Mouse (Mus musculus): ENCODE data around the gene Babam2.

Babam2 gene

DNA sequence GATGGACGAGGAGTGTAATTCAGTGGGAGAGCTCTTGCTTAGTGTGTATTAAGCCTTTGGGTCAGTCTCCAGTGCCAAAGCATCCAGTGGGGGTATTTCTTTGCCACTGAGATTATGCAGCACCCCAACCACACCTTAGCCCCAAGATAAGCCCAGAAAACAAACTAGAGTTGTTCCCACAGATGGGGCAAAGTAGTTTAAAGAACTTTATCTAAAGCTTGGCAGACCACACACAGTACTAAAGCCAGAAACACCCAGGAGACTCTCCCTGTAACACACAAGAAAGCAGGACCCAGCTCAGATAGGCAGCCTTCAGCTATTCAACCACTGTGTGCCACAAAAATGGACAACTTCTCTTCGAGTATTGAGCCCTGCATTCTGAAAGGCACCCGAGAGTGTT lies 376.6 kb downstream of the Babam2 start:
- no peak for DNase-seq (ENCODE audit: low read depth, low spot score)

DNA sequence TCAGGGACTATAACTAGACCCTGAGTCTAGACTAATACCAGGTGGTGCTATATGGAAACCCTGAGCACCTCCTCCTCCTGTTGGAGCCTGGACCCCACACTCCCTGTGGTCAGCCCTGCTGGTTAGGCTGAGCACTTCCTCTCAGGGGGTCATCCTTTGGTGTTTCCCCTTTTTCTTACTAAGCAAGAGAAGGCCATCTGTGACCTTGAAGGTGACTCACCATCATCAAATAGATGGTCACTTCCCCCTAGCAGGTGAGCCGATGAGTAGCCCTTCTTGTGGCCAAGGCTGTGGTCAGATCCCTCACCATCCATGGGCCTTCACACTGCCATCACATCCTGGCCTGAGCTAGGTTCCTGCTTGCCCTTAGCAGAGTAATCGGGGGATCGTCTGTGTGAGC lies 379.7 kb downstream of the Babam2 start:
- no peak for DNase-seq (ENCODE audit: low read depth, low spot score)

DNA sequence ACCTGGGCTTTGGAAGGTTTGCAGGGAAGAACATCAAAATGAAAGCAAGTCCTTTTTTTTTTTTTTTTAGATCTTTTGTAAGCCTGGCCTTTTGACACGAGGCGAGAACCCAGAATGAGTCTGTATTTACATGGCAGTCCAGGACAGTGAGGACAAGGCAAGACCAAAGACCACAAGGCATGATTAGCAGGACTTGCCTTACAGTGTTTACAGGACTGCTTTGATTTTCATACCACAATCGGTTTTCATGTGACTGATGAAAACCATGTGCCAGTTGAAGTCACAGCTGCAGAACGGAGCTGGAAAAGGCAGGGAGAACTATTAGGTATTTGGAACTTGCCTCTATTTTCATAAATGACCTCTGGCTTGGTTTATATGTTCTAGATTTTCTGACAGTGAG lies 381.5 kb downstream of the Babam2 start:
- DNase-seq (ENCODE audit: low read depth, low spot score) = no peak

DNA sequence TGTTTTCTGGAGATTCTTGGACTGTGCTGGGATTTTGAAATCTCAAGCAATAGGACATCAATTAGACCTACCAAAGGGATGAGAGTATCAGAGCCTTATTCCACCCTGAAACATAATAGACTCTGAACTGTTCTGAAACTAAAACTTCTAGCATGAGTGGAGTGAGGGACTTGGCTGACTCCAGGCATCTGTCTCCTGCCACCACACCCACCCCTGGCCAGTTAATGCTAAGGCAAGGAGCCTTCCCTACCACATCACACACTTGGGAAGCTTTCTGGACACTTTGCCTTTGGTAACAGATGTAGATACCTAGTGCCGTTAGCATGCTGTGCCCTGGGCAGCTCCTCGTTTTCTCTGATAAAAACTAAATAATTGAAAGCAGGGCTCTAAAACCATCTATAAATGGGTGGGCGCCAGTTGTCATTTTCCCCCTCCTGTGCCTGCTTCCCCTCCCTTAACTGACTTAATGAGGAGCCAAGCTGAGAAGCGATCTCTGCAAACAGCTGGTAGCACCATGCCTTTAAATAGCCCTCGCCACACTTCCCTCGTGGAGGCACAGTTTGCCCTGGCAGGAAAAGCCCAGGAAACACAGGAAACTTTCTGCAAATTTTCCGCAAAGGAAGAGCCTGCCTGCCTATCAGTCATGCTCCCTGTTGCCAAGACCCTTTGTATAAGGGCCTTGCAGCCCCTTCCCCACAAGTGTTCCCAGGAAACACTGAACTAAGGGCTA lies 383.2 kb downstream of the Babam2 start:
- no peak for DNase-seq (ENCODE audit: low read depth, low spot score)

DNA sequence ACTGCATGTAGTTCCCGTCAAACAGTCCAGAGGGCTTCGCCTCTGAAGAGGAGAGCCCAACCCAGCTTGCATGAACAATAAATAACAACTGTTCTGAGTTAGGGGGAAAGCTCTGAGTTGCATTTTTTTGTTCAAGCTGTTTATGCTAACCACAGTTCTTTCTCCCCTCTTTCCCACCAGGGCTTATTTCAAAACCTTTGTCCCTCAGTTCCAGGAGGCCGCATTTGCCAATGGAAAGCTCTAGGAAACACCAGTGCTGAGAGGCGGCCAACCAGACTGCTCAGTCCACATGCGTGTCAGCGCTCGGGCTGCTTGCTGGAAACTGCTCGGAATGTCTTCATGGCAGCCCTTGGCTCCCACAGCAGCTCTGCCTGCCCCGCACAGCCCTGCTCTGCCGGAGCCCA lies 386.9 kb downstream of the Babam2 start:
- DNase-seq (ENCODE audit: low read depth, low spot score) = no peak

DNA sequence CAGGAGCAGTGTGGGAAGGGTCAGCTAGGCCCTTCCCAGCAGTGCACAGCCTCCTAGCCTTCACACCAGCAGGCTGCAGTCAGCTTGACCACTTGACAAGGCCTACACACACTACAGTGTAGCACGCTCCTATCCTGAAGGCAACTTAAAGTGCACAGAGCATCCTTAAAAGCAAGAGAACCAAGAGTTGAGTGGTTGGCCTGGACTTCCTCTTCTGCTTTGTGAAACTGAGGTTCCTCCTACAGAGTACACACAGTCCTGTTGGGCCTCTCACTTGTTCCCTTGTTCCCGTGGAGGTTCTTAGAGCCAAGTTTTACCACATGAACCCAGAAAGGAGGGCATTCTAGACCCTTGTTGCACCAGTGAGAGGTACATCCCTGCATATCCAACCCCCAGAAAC lies 388.1 kb downstream of the Babam2 start:
- DNase-seq (ENCODE audit: low read depth, low spot score) = no peak

DNA sequence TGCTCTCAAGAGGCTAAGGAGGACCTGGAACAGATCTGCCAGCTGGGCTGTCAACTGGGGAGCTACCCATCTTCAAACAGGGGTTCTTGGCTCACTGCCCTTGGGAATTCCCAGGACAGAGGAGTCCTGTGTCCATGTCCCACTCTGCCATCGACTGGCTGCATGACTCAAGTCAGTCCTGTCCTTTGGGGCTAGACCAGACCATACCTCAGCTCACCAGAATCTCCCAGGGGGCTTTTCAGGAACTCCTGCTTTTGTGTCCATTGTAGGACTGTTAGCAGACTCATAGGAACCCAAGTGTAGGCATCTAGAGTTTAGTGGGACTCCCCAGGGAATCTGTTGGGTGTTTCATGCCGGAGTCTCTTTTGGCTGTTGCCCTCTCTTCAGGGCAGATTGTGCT lies 388.5 kb downstream of the Babam2 start:
- no peak for DNase-seq (ENCODE audit: low read depth, low spot score)

DNA sequence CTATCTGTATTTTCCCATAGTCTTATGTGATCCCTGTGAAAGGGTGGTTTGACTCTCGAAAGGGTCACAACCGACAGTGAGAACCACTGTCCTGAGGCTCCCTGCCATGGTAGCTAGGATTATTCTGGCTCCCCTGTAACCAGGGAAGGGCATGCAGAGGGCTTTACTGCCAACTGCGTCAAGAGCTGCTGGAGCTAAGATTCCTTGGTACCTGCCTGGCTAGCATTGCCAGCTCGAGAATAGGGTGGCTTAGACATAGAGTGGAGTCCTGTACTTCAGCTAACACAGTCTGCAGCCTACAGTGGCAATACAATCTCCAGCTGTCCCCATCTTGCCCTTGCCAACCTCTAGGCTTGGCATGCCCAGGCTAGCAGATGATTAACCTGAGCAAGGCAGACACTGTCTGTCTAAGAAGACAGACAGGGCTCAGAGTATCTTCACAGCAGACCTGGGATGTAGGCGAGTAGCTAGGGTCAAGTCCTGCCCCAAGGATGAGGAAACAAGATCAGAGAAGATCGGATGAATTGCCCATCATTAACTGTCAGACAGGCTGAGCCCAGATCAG lies 389.1 kb downstream of the Babam2 start:
- no peak for DNase-seq (ENCODE audit: low read depth, low spot score)

DNA sequence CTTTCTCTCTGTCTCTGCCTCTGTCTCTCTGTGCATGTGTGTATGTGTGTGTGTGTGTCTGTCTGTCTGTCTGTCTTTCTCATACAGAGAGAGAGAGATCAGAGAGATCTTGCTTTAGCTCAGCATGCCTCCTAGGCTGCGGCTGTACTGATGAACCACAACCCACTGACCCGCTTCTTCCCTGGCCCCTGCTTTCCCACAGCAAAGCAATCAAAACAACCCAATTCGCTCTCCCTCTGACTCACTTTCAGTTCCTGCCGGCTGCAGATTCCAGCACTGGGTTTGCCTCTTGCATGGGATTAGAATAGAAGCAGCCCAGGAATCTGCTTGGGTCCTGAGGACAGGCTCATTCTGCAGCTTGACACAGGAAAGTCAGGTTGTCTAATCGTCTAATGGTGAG lies 392.0 kb downstream of the Babam2 start:
- no peak for DNase-seq (ENCODE audit: low read depth, low spot score)

DNA sequence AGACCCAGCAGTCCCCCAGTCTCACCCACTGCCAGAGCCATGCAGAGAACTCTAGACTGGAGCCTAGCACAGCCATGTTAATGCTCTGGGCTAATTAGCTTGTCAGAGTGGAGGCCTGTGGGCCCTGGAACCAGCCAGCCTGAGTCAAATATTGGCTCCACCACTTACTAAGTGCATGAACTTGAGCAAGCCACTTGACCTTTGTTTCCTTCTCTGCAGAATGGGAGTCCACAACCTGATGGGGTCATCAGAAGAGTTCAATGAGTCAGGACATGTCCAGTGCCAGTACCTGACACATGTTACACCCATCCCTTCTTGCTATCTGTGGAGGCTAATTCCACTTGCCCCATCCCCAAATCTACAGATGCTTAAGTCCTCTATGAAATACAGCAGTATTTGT lies 394.8 kb downstream of the Babam2 start:
- DNase-seq (ENCODE audit: low read depth, low spot score) = no peak

DNA sequence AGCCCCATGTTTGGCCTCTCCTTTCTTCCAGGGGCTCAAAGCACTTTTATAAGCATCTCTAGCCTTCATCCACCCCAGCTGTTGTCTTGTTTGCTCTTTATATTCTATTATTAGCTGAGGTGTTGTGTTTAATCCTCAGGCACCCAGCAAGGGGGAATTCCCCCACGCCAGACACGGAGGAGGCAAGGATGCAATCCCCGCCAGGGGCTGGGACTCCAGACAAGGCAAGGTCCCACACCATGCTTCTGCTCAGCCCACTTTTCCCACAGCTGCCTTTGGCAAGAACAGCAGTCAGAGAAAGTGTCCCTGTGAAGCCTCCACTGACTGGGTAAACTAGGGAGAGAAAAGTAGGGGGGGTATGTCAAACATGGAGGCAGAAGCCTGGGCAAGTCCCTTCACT lies 401.2 kb downstream of the Babam2 start:
- no peak for DNase-seq (ENCODE audit: low read depth, low spot score)

DNA sequence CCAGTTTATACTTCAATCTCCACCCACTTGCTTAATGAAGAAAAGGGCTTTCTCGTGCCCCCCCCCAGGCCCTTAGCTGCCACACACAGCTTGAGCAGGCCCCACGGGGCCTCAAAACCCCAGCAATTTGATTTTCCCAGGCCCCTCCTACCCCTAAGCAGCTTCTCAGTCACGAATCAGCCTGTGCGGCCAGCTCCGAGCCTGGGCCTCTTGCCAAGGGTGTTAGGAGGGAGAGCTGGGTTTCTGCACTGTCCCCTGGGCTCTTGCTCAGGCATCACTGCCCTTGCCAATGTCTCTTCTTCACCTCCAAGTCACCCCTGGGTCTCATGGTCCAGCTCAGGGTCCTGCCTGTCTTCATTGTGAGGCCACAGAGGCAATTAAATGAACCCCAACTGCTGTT lies 405.0 kb downstream of the Babam2 start:
- no peak for DNase-seq (ENCODE audit: low read depth, low spot score)

DNA sequence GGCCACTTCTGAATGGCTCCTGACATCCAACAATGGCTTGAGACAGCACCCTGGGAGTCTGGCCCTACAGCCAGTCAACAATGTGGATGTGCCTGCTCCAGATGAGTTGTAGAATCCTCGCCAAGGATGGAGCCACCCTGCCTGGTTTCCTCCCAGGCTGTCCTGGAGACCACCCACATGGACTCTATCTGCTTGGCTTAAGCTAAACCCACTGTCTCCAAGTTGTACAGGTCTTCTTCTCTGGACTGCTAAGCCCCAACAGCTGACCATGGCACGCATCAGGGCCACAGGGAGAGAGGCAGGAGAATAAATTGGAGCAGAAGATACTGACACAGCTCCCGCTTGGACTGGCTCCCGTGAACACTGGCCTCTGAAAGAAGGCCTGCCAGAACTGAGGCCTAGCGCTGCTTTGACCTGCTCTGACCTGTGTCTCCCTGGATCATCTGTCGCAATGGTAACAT lies 405.5 kb downstream of the Babam2 start:
- DNase-seq (ENCODE audit: low read depth, low spot score) = no peak

DNA sequence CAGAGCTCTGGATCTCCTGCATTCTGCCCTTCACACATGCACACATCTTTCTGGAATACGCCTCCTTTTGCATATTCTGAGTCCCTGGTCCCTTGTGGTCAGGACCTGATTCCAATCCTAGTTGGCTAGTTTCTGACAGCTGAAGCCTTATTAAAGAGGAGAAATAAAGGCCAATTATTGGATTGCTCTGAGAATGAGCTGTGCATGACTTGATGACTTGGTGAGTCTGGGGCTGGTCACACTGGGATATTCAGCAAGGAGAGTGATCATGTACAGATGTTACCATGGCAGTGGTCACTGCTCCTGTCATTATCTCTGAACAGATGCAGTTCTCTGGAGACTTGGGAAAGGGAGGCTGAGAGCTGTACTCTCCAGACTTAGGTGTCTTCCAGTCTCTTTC lies 406.1 kb downstream of the Babam2 start:
- no peak for DNase-seq (ENCODE audit: low read depth, low spot score)

DNA sequence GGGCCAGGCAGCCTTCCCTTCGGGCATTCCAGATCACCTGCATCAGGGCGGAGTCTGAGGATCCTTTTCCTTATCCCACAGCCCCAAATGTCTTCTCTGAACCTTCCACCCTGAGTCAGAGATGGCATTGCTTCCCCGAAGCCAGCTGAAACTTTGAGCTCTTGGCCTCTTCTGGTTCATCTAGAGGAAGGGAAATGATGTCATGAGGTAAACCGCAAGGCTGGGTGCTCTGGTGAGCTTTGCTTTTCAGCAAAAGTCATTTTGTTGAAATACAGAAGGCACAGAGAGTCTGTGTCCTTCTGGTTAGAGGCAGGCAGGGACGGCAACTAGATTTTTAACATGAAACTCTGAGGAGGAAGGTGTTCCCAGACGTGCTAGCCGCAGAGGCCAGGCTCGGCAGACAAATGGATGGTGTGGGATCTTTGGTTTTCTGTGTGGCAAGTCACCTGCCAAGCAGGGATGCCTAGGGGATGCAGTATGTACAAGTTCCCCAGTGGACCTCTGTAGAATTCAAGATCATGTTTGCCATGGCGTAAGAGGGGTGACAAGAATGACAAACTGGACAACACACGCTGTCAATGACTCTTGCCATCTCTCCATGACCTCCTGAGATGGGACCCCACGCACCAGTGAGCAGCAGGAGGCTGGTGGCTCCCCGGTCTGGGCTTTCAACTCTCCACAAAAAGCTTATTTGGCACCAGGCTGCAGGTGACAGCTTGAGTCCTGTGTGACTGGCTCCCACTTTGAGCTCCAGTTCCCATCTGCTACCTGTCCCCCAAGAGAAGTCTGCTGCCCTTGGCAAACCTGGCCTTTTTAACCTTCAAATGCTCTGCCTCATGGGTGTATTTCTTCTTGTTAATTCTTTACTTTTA lies 406.9 kb downstream of the Babam2 start:
- no peak for DNase-seq (ENCODE audit: low read depth, low spot score)

DNA sequence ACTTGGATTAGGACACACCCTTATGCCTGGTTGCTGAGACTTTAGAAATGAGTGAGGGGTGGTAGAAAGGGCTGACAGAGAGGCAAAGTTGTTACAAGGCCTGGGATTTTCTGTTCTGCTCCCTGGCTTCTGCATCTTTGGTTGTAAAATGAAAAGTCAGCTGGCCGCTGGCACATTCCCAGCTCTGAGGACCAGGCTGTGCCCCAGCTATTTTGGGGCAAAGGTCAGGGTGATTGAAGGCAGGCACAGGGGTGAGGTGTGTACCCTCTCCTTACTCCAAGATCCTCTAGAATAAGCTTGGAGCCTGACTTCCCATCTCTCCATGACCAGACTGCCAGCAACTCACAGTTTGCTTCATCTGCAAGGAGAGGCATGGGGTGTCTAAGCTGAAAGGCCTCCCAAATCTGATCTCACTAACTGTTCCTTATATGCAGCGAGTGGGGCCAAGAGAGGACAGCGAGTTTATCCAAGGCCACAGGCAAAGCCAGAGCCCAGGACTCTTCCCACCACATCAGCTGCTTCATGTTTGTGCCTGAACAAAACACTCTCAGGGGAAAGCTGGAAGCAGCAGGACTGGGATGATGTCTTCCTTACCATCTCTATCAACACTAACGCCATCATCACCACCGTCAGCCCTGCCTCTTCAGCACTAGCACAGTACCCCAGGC lies 409.1 kb downstream of the Babam2 start:
- no peak for DNase-seq (ENCODE audit: low read depth, low spot score)

DNA sequence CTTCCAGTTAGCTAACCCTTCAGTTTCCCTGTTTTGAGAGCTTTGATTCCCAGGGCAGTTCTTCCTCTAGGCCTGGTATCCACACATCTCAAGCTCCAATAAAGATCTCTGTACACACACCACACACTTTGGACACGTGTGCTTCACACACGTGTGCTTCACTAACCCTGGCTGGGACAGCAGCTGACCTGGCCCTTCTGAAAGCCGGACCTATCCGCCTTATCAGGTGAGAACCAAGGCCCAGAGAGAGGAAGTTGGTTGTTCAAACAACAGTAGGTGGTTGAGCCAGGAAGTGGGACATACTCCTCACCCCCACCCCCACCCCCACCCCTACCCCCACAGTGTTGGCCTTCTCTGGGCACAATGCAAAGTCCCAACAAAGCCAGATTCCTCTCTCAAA lies 413.2 kb downstream of the Babam2 start:
- DNase-seq (ENCODE audit: low read depth, low spot score) = no peak

DNA sequence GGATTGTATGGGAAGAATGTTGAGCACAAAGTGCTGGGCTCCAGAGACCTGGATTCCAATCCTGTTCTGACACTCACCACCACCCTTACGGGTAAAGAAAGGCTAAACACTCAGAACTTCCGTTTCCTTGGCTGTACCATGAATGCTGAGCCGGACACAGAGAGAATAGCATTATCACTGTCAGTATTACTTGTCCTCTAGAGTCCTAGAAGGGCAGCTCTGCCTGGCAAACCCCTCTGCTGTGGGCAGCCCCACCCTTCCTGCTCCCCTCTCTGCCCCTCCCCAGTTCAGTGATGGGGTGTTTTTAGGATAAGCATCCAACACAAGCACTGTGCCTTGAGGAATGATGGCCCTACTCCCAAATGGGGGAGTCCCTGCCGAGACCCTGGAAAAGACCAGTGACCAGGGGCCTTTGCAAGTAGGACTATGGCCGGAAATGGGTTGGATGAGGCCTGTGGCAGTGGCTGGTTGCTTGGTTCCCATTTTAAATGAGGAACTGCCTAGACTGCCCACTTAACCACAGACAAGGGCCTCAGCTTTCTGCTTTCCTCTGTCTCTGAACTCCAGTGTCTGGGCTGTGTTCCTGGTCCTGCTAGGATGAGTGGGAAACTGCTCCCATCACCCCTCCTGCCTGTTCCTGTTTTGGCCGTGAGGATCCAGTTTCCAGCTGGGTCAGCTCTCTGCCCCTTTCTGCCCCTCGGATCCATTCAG lies 414.9 kb downstream of the Babam2 start:
- DNase-seq (ENCODE audit: low read depth, low spot score) = no peak

DNA sequence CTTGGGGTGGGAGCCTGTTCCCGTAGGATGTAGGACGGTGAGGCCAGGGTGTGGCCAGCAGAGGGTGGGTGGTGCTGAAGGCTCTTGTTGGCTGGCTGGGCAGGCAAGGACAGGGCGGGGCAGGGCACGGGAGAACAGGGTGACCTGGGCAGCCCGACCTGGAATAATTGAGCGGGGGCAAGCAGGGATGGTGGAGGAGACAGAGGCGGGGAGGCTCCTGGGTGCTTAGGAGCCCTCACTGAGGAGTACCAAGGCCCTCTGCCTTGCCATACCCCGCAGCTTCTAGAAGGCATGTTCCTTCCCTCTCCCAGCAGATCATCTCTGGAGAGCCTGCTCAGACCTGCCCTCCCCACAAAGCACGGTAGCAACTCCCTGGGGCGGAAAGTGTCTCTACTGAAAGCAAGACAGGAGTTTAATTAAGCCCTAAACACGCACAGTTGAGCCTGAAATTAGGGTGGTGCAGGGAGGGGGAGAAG lies 423.5 kb downstream of the Babam2 start:
- no peak for DNase-seq (ENCODE audit: low read depth, low spot score)

DNA sequence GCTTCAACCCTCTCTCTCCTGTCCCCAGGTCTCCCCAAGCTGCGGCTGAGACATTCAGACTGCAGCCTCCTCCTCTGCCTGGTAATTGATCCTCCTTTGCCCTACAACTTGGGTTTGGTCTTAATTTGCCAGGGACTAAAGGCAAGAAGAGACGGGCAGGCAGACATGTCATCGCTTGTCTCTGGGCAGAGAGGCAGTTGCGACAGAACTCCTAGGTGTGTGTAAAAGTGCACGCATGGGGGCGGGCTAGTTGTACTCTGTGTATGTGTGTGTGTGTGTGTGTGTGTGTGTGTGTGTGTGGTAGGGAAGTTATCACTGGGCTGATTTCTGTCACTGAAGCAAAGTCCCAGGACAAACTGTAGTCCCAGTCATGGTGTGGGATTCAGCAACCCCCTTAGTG lies 424.5 kb downstream of the Babam2 start:
- DNase-seq (ENCODE audit: low read depth, low spot score) = no peak

DNA sequence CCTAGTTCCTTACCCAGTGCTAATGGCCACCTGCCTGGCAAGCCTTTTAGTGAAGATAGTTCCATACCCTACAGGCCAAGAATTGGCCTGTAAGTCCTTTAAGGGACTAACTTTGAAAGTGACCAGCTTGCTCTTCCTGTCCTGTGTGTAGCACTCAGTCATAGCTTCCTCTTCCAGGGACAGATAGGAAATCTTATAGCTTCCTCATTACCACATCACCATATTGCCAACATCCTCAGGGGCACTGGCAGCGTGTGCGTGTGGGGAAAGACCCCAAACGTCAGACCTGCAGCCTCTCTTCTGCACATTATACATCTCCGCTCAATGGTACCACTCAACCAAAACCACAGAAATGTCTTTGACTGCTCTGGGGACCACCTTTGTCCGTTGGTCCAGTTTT lies 424.9 kb downstream of the Babam2 start:
- DNase-seq (ENCODE audit: low read depth, low spot score) = no peak
